Mouse (Mus musculus): ENCODE measurements around the gene Dpp6.

DNA sequence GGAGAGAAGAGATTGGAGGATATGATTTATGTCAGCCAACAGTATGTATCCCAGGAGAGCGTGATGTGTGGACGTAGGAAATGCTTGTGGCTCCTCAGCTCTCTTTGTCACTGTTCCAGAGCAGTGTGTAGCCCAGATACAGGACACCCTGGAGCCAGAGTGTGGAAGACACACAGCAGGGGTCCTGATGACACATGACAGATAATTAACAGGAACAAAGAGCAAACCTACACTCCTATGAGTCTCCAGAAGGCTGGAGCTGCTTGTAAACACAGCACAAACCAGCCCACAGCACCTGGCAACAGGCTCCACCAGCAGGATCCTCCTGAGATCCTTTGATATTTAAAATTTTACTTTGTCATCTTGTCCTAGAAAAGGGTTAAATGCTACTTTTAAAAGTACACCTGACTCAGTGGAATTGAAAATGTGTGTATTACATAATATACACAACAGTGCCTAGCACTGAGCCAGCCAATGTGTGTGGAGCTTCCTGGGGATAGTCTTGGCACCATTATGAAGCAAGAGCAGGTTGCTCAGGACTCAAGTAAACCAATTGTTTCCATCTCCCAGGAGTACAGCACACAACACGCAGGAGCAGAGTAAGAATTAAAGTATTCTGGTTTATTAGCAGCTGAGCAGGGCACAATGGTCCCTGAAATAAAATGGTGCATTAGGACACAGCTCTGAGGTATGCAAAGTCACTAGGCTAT, 115.6 kb downstream of the Dpp6 start:
- TF ChIP-seq CTCF (IDR thresholded peaks at IDR 0.05; ENCODE audit: low read depth) (no peak), EP300 (IDR thresholded peaks at IDR 0.05; ENCODE audit: low read depth) (no peak)

Data from liver, postnatal 0 days (tissue).